Mouse (Mus musculus) liver, adult 2 months (tissue): ENCODE data around the gene Grb14. TPM values are rescaled to one million over a fixed set of nuclear protein-coding genes. Genes with fewer than 3 reads are reported as not detected.
A peak's percentile ranks its signal among the peaks of the same experiment; 100 is the strongest.

Experiments used
- DNase-seq: peaks from one replicate; pipeline ENCODE4 v3.0.0-alpha.2; 2011; ENCODE audit warnings: low read depth, low spot score; ENCODE audit errors: extremely low read depth
- H3K27ac ChIP-seq: fragments of 200-500 bp; replicated peaks from 2 replicates; pipeline ENCODE4 v1.5.1; 2012; ENCODE audit warnings: low read depth, mild to moderate bottlenecking, control low read depth, inconsistent platforms, low read length; ENCODE audit not compliant: insufficient read depth
- H3K27me3 ChIP-seq: fragments of 200-500 bp; 2 replicates; pipeline ENCODE4 v1.6.1; 2012; ENCODE audit warnings: mild to moderate bottlenecking, moderate library complexity, low read length, inconsistent platforms; ENCODE audit not compliant: control insufficient read depth, insufficient read depth
- H3K36me3 ChIP-seq: fragments of 200-500 bp; 2 replicates; pipeline ENCODE4 v1.6.1; 2012; ENCODE audit warnings: low read length, inconsistent platforms; ENCODE audit not compliant: control insufficient read depth, insufficient read depth
- H3K4me1 ChIP-seq: fragments of 200-500 bp; 2 replicates; pipeline ENCODE4 v1.6.1; 2011; ENCODE audit warnings: low read length; ENCODE audit not compliant: control insufficient read depth, insufficient read depth
- H3K4me3 ChIP-seq: fragments of 200-500 bp; 2 replicates; pipeline ENCODE4 v1.5.1; 2011; ENCODE audit warnings: low read depth, mild to moderate bottlenecking, control low read depth, low read length, moderate library complexity; ENCODE audit not compliant: insufficient read depth
- H3K79me2 ChIP-seq: fragments of 200-500 bp; 2 replicates; pipeline ENCODE4 v1.6.1; 2012; ENCODE audit warnings: inconsistent platforms, mild to moderate bottlenecking, low read length, moderate library complexity; ENCODE audit not compliant: control insufficient read depth, insufficient read depth
- H3K9ac ChIP-seq: fragments of 200-500 bp; 2 replicates; pipeline ENCODE4 v1.6.1; 2012; ENCODE audit warnings: low read depth, mild to moderate bottlenecking, control low read depth, inconsistent platforms, low read length
- CTCF ChIP-seq: fragments of 200-500 bp; IDR thresholded peaks from 2 replicates; pipeline ENCODE4 v1.5.1; 2011; ENCODE audit warnings: low read depth, low read length, control low read depth
- POLR2A ChIP-seq: fragments of 200-500 bp; IDR thresholded peaks from 2 replicates; pipeline ENCODE4 v1.6.1; 2011; ENCODE audit warnings: low read length, control low read depth; ENCODE audit not compliant: insufficient read depth; ENCODE audit errors: extremely low read depth
- WGBS: fragments of 180-500 bp; shearing (Covaris S2); methylation state at CpG from one replicate; pipeline ENCODE4 v1.1.7; 2018; 5-methylcytosine and 5-hydroxymethylcytosine counted together
- polyA plus RNA-seq: library from polyadenylated mRNA; depleted of rRNA; stranded (reverse); fragments of >200 nt; gene quantifications from 2 replicates; pipeline ENCODE4 v1.2.3, GENCODE M21; 2012
- total RNA-seq: library from RNA; depleted of rRNA; stranded (reverse); fragments of >200 nt; gene quantifications from 2 replicates; pipeline ENCODE4 v1.2.3, GENCODE M21; 2014

The Grb14 gene
- total and polyA plus RNA-seq, 2 experiments = 17.6 to 47.6 TPM

DNA sequence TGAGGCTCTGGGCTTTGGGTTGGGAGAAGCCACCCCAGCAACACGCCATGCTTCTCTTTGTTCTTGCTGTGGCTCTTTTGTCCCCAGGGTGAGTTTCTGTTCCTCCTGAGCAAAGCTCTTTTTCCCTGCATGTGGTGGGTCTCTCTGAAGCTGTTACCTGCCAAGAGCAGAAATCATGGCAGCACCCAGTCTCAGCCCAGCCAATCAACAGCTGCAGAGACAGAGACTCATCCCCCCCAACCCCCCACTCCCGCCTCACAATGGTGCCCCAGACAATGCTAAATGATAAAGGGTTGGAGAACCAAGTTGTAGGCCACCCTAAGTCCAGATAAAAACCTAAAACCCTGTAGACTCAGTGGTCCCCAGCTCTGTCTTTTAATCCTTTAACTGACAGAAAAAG, 75.6 kb downstream of the Grb14 start:
- peaks cover 12% of the 10 kb centered on the region; the same call in 1 of the 2 replicates for H3K79me2 ChIP-seq
- H3K9ac ChIP-seq = no peak overlapping the region
- no peak overlapping the region for H3K27ac ChIP-seq
- no peak for DNase-seq
- peaks cover 12% of the 10 kb centered on the region for H3K36me3 ChIP-seq
- H3K27me3 ChIP-seq = no peaks in the 10 kb centered on the region
- WGBS = 84% methylated on average over 2 of the region's 2 CpGs
- H3K4me1 ChIP-seq = 0 out of 2 replicates have a peak, but pooled peaks cover 4% of the 10 kb centered on the region
- H3K4me3 ChIP-seq = no peak overlapping the region
- TF ChIP-seq CTCF = no peak
- no peak for TF ChIP-seq POLR2A

DNA sequence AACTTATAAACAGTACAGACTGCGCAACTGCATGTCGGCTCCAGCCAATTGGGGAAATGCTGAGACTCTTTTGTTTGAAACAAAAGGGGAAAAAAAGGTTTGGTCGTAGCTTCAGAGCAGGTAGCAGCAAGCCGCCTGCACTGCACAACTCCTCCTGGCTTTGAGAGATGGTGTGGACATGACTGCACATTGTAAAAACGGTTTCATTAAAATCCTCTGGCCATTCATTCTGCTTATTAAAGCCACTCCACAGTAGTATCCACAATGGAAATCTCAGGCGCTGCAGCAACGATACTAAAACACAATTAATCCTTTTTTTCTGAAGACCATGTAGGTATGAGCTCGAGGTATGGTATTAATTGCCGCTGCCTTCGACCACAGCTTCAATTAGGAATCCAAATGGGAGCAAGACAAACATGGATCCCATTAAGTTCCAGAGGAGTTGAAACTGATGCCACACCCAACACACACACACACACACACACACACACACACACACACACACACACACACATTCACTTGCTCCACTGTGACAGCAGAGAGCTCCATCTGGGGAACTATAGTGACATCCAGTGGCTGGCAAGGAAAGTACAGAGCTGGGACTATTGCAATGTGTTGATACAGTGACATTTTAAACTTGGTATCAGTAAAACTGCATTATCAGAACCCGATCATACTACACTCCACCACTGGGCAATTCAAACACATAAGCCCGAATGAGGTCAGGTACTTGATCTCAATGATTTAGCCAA, 76.2 kb downstream of the Grb14 start:
- DNase-seq = peak; percentile 36
- H3K27ac ChIP-seq = no peak overlapping the region
- peaks cover 12% of the 10 kb centered on the region; the same call in 1 of the 2 replicates for H3K79me2 ChIP-seq
- WGBS = 83% methylated on average over 12 of the region's 12 CpGs
- TF ChIP-seq POLR2A (no peak), CTCF (peak; percentile 53)
- peaks cover 12% of the 10 kb centered on the region for H3K36me3 ChIP-seq
- H3K9ac ChIP-seq = no peak overlapping the region
- H3K4me3 ChIP-seq = no peak overlapping the region
- H3K4me1 ChIP-seq = 0 out of 2 replicates have a peak, but pooled peaks cover 4% of the 10 kb centered on the region
- H3K27me3 ChIP-seq = no peaks in the 10 kb centered on the region

DNA sequence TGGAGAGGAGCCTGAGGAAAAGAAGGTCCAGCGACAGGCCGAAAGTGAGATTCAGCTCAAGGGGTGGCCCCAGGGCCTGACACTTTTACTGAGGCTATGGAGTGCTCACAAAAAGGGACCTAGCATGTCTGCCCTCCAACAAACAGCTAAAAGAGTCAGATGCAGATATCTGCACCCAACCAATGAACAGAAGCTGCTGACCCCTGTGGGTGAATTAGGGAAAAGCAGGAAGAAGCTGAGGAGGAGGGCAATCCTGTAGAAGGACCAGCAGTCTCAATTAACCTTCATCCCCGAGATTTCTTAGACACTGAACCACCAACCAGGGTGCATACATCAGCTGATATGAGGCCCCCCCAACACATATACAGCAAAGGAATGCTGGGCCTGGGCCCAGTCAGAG, 77.3 kb downstream of the Grb14 start:
- no peak overlapping the region for H3K9ac ChIP-seq
- H3K4me3 ChIP-seq = no peak overlapping the region
- H3K4me1 ChIP-seq = peaks cover 4% of the 10 kb centered on the region; the same call in 1 of the 2 replicates
- peaks cover 12% of the 10 kb centered on the region; the same call in 1 of the 2 replicates for H3K79me2 ChIP-seq
- no peaks in the 10 kb centered on the region for H3K27me3 ChIP-seq
- H3K27ac ChIP-seq = no peak overlapping the region
- H3K36me3 ChIP-seq = peaks cover 7% of the 10 kb centered on the region
- no peak for DNase-seq
- TF ChIP-seq CTCF = no peak
- TF ChIP-seq POLR2A = no peak
- 84% methylated on average over 3 of the region's 3 CpGs for WGBS

DNA sequence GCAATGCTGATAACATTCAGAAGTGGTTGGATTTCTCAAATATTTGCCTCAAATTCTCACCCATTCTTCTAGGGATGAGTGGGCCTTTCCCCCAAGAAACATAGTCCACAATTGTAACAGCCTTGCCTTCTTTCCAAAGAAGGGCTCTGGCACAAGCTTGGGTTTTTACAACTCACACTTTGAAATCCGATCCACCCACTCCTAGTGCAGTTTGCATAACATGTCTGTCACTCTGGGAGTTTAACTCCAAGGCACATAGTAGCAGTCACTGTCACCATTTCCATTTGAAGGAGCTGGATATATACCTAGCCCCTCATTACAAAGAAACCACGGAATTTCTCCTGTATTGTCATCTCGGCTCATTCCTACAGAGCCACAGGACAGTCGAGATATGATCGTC, 103.9 kb downstream of the Grb14 start:
- 57% methylated on average over 5 of the region's 5 CpGs for WGBS

DNA sequence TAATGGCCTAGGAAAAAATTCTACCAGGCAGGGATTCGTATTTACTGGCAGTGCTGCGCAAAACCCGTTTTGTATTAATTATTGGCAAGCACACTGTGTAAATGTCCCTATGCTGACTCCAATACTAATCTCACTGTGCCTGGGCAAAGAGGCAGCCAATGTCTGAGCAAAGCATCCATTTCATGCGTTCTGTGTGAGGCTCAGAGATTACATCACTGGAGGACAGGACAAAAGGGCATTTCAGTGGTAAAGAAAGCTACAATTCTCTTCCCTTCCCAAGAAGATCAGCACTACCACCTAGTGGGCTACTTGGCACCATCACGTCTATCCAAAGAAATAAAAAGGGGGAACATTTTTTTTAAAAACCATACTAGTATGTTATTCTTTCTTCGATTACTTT, 109.3 kb downstream of the Grb14 start:
- DNase-seq = peak; percentile 99
- Histone ChIP-seq H3K4me3 (no peak overlapping the region), H3K36me3 (peaks cover 28% of the 10 kb centered on the region), H3K79me2 (no peaks in the 10 kb centered on the region), H3K27ac (no peak overlapping the region), H3K9ac (no peak overlapping the region), H3K4me1 (peaks cover 2% of the 10 kb centered on the region; the same call in 1 of the 2 replicates), H3K27me3 (no peaks in the 10 kb centered on the region)
- WGBS = 24% methylated on average over 6 of the region's 6 CpGs
- TF ChIP-seq POLR2A (no peak), CTCF (no peak)

More for the DNA sequence above, 103.9 kb downstream of the Grb14 start:
- H3K79me2 ChIP-seq = 0 out of 2 replicates have a peak, but pooled peaks cover 3% of the 10 kb centered on the region
- peak overlapping the region; percentile 17; the same call in 1 of the 2 replicates for H3K27ac ChIP-seq
- H3K36me3 ChIP-seq = peaks cover 40% of the 10 kb centered on the region
- H3K27me3 ChIP-seq = no peaks in the 10 kb centered on the region
- no peak overlapping the region for H3K4me3 ChIP-seq
- H3K9ac ChIP-seq = no peak overlapping the region
- DNase-seq = peak; percentile 43
- TF ChIP-seq POLR2A (no peak), CTCF (no peak)
- H3K4me1 ChIP-seq = peaks cover 2% of the 10 kb centered on the region; the same call in 1 of the 2 replicates

DNA sequence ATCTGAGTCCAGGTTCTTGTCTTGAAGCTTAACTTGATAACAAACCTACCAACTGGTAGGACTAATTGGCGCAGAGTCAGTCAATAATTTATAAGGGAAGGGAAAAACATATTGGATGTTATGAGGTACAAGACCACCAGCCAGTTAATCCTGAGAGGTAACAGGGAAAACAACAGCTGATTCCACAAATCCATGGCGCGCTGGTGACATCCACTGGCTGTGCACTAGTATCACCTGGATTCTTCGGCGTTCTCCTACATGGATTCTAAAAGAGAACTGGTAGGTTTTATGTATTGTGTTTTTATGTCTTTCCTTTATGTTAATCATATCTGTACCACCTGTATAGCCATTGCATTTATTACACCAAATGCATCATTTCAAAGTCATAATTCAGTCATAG, 119.9 kb downstream of the Grb14 start:
- H3K9ac ChIP-seq = no peak overlapping the region
- DNase-seq = no peak
- H3K36me3 ChIP-seq = no peaks in the 10 kb centered on the region
- no peaks in the 10 kb centered on the region for H3K4me1 ChIP-seq
- TF ChIP-seq CTCF (peak; percentile 17; the same call in 1 of the 2 replicates), POLR2A (no peak)
- no peak overlapping the region for H3K27ac ChIP-seq
- H3K4me3 ChIP-seq = no peak overlapping the region
- no peaks in the 10 kb centered on the region for H3K79me2 ChIP-seq
- H3K27me3 ChIP-seq = no peaks in the 10 kb centered on the region
- 78% methylated on average over 5 of the region's 5 CpGs for WGBS
